Mouse (Mus musculus) MEL (cell line): ENCODE data around the gene H2afj. TPM values are rescaled to one million over a fixed set of nuclear protein-coding genes. Genes with fewer than 3 reads are reported as not detected.
A peak's percentile ranks its signal among the peaks of the same experiment; 100 is the strongest.

Experiments used
- DNase-seq: peaks from one replicate; pipeline ENCODE4 v3.0.0; 2011; ENCODE audit warnings: low read depth, low spot score
- H3K27ac ChIP-seq: 2 replicates; pipeline ENCODE4 v1.5.1; 2012; ENCODE audit warnings: low read depth, mild to moderate bottlenecking, control low read depth, low read length, moderate library complexity; ENCODE audit not compliant: control insufficient read depth
- H3K27me3 ChIP-seq, 2 experiments: fragments of 150-350 bp in 1 of 2; sonication (generic) in 1 of 2; 2 replicates each; pipeline ENCODE4 v1.6.1; 2012; ENCODE audit warnings: low read length in 2 of 2, mild to moderate bottlenecking in 2 of 2, improper control_type of control experiment in 1 of 2, moderate library complexity in 1 of 2; ENCODE audit not compliant: insufficient read depth in 2 of 2, control insufficient read depth in 1 of 2
- H3K36me3 ChIP-seq, 2 experiments: 2 replicates each; pipeline ENCODE4 v1.6.1; 2012 to 2014; ENCODE audit warnings: low read length in 2 of 2, improper control_type of control experiment in 1 of 2, inconsistent platforms in 1 of 2, mild to moderate bottlenecking in 1 of 2; ENCODE audit not compliant: insufficient read depth in 2 of 2, control insufficient read depth in 1 of 2
- H3K4me1 ChIP-seq, 2 experiments: fragments of 150-350 bp in 1 of 2; sonication (generic) in 1 of 2; 2 replicates each; pipeline ENCODE4 v1.6.1; 2012; ENCODE audit warnings: low read length in 2 of 2, improper control_type of control experiment in 1 of 2, mild to moderate bottlenecking in 1 of 2; ENCODE audit not compliant: insufficient read depth in 2 of 2, control insufficient read depth in 1 of 2
- H3K4me3 ChIP-seq, 2 experiments: fragments of 150-350 bp in 1 of 2; sonication (generic) in 1 of 2; 2 replicates each; pipeline ENCODE4 v1.5.1; 2012; ENCODE audit warnings: low read depth in 2 of 2, low read length in 2 of 2, mild to moderate bottlenecking in 2 of 2, moderate library complexity in 2 of 2, control low read depth in 1 of 2, improper control_type of control experiment in 1 of 2; ENCODE audit not compliant: control insufficient read depth in 1 of 2, insufficient read depth in 1 of 2
- H3K79me2 ChIP-seq: 2 replicates; pipeline ENCODE4 v1.6.1; 2012; ENCODE audit warnings: mild to moderate bottlenecking, low read length, moderate library complexity; ENCODE audit not compliant: control insufficient read depth, poor library complexity, insufficient read depth
- H3K9ac ChIP-seq: 2 replicates; pipeline ENCODE4 v1.6.1; 2012; ENCODE audit warnings: low read depth, mild to moderate bottlenecking, control low read depth, low read length, moderate library complexity; ENCODE audit not compliant: control insufficient read depth, poor library complexity, severe bottlenecking
- H3K9me3 ChIP-seq: fragments of 150-350 bp; sonication (generic); replicated peaks from 2 replicates; pipeline ENCODE4 v1.6.1; 2012; ENCODE audit warnings: mild to moderate bottlenecking, low read length, improper control_type of control experiment, moderate library complexity; ENCODE audit not compliant: insufficient read depth
- BHLHE40 ChIP-seq: IDR thresholded peaks from 2 replicates; pipeline ENCODE4 v1.6.1; 2012; ENCODE audit warnings: low read depth, mild to moderate bottlenecking, inconsistent platforms, low read length, improper control_type of control experiment, borderline replicate concordance
- CHD1 ChIP-seq: IDR thresholded peaks from 2 replicates; pipeline ENCODE4 v1.6.1; 2012; ENCODE audit warnings: low read depth, mild to moderate bottlenecking, inconsistent platforms, low read length, improper control_type of control experiment
- E2F4 ChIP-seq: IDR thresholded peaks from 2 replicates; pipeline ENCODE4 v1.6.1; 2011; ENCODE audit warnings: low read depth, low read length, improper control_type of control experiment, borderline replicate concordance
- ELF1 ChIP-seq: IDR thresholded peaks from 2 replicates; pipeline ENCODE4 v1.6.1; 2014; ENCODE audit warnings: low read depth, mild to moderate bottlenecking, inconsistent platforms, low read length, improper control_type of control experiment, moderate library complexity
- ETS1 ChIP-seq: IDR thresholded peaks from 2 replicates; pipeline ENCODE4 v1.6.1; 2012; ENCODE audit warnings: low read depth, mild to moderate bottlenecking, inconsistent platforms, low read length, improper control_type of control experiment, moderate library complexity
- HCFC1 ChIP-seq: IDR thresholded peaks from 2 replicates; pipeline ENCODE4 v1.6.1; 2012; ENCODE audit warnings: low read depth, mild to moderate bottlenecking, inconsistent platforms, low read length, improper control_type of control experiment, moderate library complexity
- MEF2A ChIP-seq: IDR thresholded peaks from 2 replicates; pipeline ENCODE4 v1.6.1; 2014; ENCODE audit warnings: low read depth, mild to moderate bottlenecking, inconsistent platforms, low read length, improper control_type of control experiment; ENCODE audit not compliant: poor library complexity, insufficient replicate concordance, severe bottlenecking; ENCODE audit errors: extremely low read depth
- MYB ChIP-seq: IDR thresholded peaks from 2 replicates; pipeline ENCODE4 v1.6.1; 2011; ENCODE audit warnings: mild to moderate bottlenecking, low read depth, low read length, improper control_type of control experiment
- NELFE ChIP-seq: IDR thresholded peaks from 2 replicates; pipeline ENCODE4 v1.6.1; 2011; ENCODE audit warnings: low read depth, low read length, improper control_type of control experiment
- POLR2A ChIP-seq, 2 experiments: IDR thresholded peaks; 2 replicates each; pipeline ENCODE4 v1.6.1; 2011 to 2012; ENCODE audit warnings: low read length in 2 of 2, mild to moderate bottlenecking in 2 of 2, control low read depth in 1 of 2, improper control_type of control experiment in 1 of 2, low read depth in 1 of 2, moderate library complexity in 1 of 2; ENCODE audit not compliant: control insufficient read depth in 1 of 2, insufficient read depth in 1 of 2, poor library complexity in 1 of 2
- POLR2AphosphoS5 ChIP-seq: IDR thresholded peaks from 2 replicates; pipeline ENCODE4 v1.6.1; 2012; ENCODE audit warnings: low read depth, borderline replicate concordance, mild to moderate bottlenecking, inconsistent platforms, low read length, moderate library complexity, mixed read lengths
- TAL1 ChIP-seq: IDR thresholded peaks from 2 replicates; pipeline ENCODE4 v1.6.1; 2012; ENCODE audit warnings: mild to moderate bottlenecking, inconsistent platforms, low read length, moderate library complexity, mixed read lengths
- UBTF ChIP-seq: IDR thresholded peaks from 2 replicates; pipeline ENCODE4 v1.6.1; 2012; ENCODE audit warnings: low read depth, mild to moderate bottlenecking, inconsistent platforms, low read length, improper control_type of control experiment, moderate library complexity, borderline replicate concordance; ENCODE audit not compliant: insufficient read depth
- polyA plus RNA-seq, 2 experiments: library from polyadenylated mRNA; stranded (reverse) in 1 of 2; unstranded in 1 of 2; fragments of >175 nt in 1 of 2; fragments of >200 nt in 1 of 2; gene quantifications; 2 replicates each; pipeline versions ENCODE4 v1.2.1 to v1.2.4; 2012; ENCODE audit warnings: low replicate concordance in 2 of 2, low read depth in 1 of 2; ENCODE audit not compliant: insufficient read length in 2 of 2, insufficient read depth in 1 of 2, missing spikeins in 1 of 2
- total RNA-seq: library from RNA; depleted of rRNA; stranded (reverse); fragments of 300-350 nt; gene quantifications from 2 replicates; pipeline ENCODE4 v1.2.3, GENCODE M21; 2012

H2afj gene
- total and polyA plus RNA-seq, 3 experiments = 111 to 176 TPM; not detected in 1

- Histone ChIP-seq H3K27me3 (peaks cover 0 to 1% of the 10 kb centered on the region in 2 experiments; a peak in 1 of 4 replicates), H3K9ac (no peak overlapping the region), H3K27ac (no peak overlapping the region), H3K79me2 (no peaks in the 10 kb centered on the region), H3K9me3 (no peaks in the 10 kb centered on the region), H3K4me1 (peaks cover 0 to 8% of the 10 kb centered on the region in 2 experiments; a peak in 3 of 4 replicates), H3K36me3 (peaks cover 0 to under 1% of the 10 kb centered on the region in 2 experiments; a peak in 1 of 4 replicates), H3K4me3 (no peak overlapping the region)
- no peak for TF ChIP-seq HCFC1
- TF ChIP-seq MYB = no peak
- no peak for TF ChIP-seq E2F4
- DNase-seq = no peak
These were observed 42.2 kb downstream of the H2afj start for GRCm38 (mm10) chr6:136850267-136850666.

DNA sequence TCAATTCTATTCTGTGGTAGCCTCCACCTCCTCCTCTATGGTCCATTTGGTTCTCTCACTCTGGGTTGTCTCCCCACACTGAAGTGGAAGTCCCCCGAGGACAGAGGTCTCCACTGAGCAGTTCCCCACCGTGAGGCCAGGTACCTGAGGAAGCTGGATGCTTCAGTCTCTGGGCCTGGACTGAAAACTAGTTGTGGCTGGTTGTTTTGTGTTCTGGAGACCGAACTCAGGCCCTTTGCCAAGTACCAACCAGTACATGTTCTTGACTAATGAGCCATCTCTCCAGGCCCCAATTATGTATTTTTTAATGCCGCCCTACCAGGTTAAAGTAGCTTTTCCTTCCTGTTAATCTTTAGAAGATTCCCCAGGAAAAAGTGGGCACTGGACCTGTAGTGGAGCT is 44.3 kb downstream of the H2afj start:
- no peak overlapping the region for H3K4me3 ChIP-seq
- peaks cover 0 to 22% of the 10 kb centered on the region in 2 experiments; a peak in 3 of 4 replicates for H3K4me1 ChIP-seq
- H3K27ac ChIP-seq = no peak overlapping the region
- no peaks in the 10 kb centered on the region for H3K9me3 ChIP-seq
- H3K27me3 ChIP-seq = no peaks in the 10 kb centered on the region
- H3K36me3 ChIP-seq = peaks cover 0 to 9% of the 10 kb centered on the region in 2 experiments; a peak in 2 of 4 replicates
- no peak for DNase-seq
- H3K79me2 ChIP-seq = no peaks in the 10 kb centered on the region
- H3K9ac ChIP-seq = no peak overlapping the region
- no peak for TF ChIP-seq ELF1
- no peak for TF ChIP-seq MEF2A
- no peak for TF ChIP-seq CHD1
- TF ChIP-seq POLR2A (IDR thresholded peaks at IDR 0.05; ENCODE audit: control insufficient read depth in 1 of 2, insufficient read depth in 1 of 2, low read depth in 1 of 2, low read length in 2 of 2, poor library complexity in 1 of 2) = no peak
- no peak for TF ChIP-seq UBTF
- no peak for TF ChIP-seq BHLHE40
- no peak for TF ChIP-seq POLR2AphosphoS5
- no peak for TF ChIP-seq TAL1
- no peak for TF ChIP-seq NELFE
- no peak for TF ChIP-seq E2F4

DNA sequence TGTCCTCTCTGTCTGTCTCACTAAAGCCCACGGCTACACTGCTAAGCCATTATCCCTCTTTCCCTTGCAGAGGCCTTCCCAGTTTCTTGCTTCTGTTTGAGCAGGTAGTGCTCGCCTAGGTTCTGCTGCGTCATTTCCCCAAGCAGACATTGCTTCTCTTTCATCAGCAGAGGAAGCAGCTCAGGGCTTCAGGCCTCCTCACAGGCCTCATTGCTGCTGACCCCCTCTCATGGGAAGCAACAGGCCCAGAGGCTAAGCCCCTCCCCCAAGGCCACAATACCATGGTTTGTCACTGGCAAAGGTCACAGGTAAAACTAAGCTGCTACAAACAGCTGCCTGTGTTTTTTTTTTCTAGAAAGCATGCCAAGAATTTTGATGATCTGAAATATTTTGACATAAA is 44.7 kb downstream of the H2afj start:
- Histone ChIP-seq H3K36me3 (peaks cover 0 to 9% of the 10 kb centered on the region in 2 experiments; a peak in 2 of 4 replicates), H3K4me1 (peaks cover 0 to 26% of the 10 kb centered on the region in 2 experiments; a peak in 3 of 4 replicates), H3K4me3 (no peak overlapping the region), H3K27ac (no peak overlapping the region), H3K79me2 (no peaks in the 10 kb centered on the region), H3K9ac (no peak overlapping the region), H3K27me3 (no peaks in the 10 kb centered on the region), H3K9me3 (no peaks in the 10 kb centered on the region)
- DNase-seq = peak; percentile 26
- TF ChIP-seq ETS1 (no peak), POLR2AphosphoS5 (no peak), CHD1 (no peak)
